Mouse (Mus musculus) heart, embryonic 11.5 days (tissue): ENCODE measurements around the gene Scarb1. TPM values are rescaled to one million over a fixed set of nuclear protein-coding genes. Genes with fewer than 3 reads are reported as not detected.

Source experiments
- ATAC-seq: fragments of 200-750 bp; cut with Nextera tagmentation; replicated peaks from 2 replicates; pipeline ENCODE4 v1.8.0; 2017; ENCODE audit warnings: moderate library complexity; ENCODE audit not compliant: insufficient number of reproducible peaks, low FRiP score, low TSS enrichment
- H3K27ac ChIP-seq: fragments of 300-500 bp; sonication (generic); 2 replicates; pipeline ENCODE4 v1.5.1; 2014; ENCODE audit warnings: mild to moderate bottlenecking, low read depth, low read length
- H3K27me3 ChIP-seq: fragments of 300-500 bp; sonication (generic); 2 replicates; pipeline ENCODE4 v1.6.1; 2014; ENCODE audit warnings: mild to moderate bottlenecking, low read length, mixed read lengths; ENCODE audit not compliant: control insufficient read depth, insufficient read depth
- H3K36me3 ChIP-seq: fragments of 300-500 bp; sonication (generic); 2 replicates; pipeline ENCODE4 v1.6.1; 2014; ENCODE audit warnings: mild to moderate bottlenecking, low read length, moderate library complexity, mixed read lengths; ENCODE audit not compliant: control insufficient read depth, insufficient read depth
- H3K4me1 ChIP-seq: fragments of 300-500 bp; sonication (generic); 2 replicates; pipeline ENCODE4 v1.6.1; 2014; ENCODE audit warnings: low read length; ENCODE audit not compliant: control insufficient read depth, insufficient read depth
- H3K4me2 ChIP-seq: fragments of 300-500 bp; sonication (generic); 2 replicates; pipeline ENCODE4 v1.6.1; 2014; ENCODE audit warnings: mild to moderate bottlenecking, moderate library complexity
- H3K4me3 ChIP-seq: fragments of 300-500 bp; sonication (generic); 2 replicates; pipeline ENCODE4 v1.5.1; 2014; ENCODE audit warnings: low read depth, low read length
- H3K9ac ChIP-seq: fragments of 300-500 bp; sonication (generic); 2 replicates; pipeline ENCODE4 v1.6.1; 2014; ENCODE audit warnings: mild to moderate bottlenecking, low read depth, low read length, moderate library complexity
- H3K9me3 ChIP-seq: fragments of 300-500 bp; sonication (generic); replicated peaks from 2 replicates; pipeline ENCODE4 v1.6.1; 2016; ENCODE audit warnings: low read length; ENCODE audit not compliant: control insufficient read depth
- WGBS: fragments of 180-500 bp; shearing (Covaris S2); extraction: QIAGEN DNeasy Blood & Tissue Kit; methylation state at CpG from one replicate; pipeline ENCODE4 v1.1.7; 2014; ENCODE audit not compliant: insufficient replicate concordance; 5-methylcytosine and 5-hydroxymethylcytosine counted together
- polyA plus RNA-seq: library from polyadenylated mRNA; unstranded; fragments of >200 nt; fragmentation: Nextera tagmentation; extraction: Ambion mirVana; gene quantifications from 2 replicates; pipeline ENCODE4 v1.2.1, GENCODE M21; 2014

The Scarb1 gene
- polyA plus RNA-seq, 1 experiment from 2014 or later, result 57.1 TPM

DNA sequence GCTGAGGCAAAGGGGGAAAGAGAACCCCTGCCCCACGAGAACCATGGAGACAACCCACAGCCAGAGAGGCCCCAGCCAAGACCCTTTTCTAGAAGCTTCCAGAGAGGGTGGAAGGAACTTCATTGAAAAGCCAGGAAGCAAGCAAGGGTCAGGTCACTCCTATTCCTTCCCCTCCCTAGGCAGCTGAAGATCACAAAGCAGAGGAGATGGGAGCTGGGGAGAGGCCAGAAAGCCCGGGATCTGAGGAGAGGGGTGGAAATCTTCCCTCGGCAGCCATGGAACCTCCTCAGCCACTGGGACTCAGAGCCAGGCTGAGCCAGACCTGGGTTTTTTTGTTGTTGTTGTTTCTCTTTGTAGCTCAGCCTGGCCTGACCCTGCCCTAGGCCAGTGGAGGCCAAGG is 9.8 kb downstream of the Scarb1 start:
- peak overlapping the region; percentile 52 for H3K9ac ChIP-seq
- ATAC-seq, result no peak
- no peaks in the 10 kb centered on the region for H3K36me3 ChIP-seq
- no peaks in the 10 kb centered on the region for H3K9me3 ChIP-seq
- no peaks in the 10 kb centered on the region for H3K27me3 ChIP-seq
- peak overlapping the region; percentile 64; the same call in 1 of the 2 replicates for H3K27ac ChIP-seq
- WGBS, result 44% methylated on average over 3 of the region's 3 CpGs
- H3K4me1 ChIP-seq, result peaks cover 45% of the 10 kb centered on the region
- no peak overlapping the region for H3K4me3 ChIP-seq
- H3K4me2 ChIP-seq, result no peak overlapping the region

DNA sequence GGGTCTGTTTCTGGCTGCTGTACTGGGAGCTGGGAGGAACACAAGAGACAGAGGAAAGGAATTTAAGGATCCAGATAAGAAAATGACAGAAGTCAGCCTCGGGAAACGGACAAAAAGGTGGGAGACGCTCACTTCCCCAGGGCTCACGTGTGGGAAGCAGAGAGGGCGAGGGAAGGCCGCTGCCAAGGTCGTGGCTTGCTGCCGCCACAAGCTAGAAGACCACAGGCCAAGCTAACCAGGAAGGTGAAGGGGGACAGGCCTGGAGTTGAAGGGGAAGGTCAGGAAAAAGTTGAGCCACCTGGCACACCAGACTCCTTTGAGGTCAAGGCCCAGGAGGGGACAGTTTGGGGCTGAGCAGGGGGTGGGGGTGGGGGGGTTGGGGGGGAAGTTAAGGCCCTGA is 10.2 kb downstream of the Scarb1 start:
- 22% methylated on average over 8 of the region's 8 CpGs for WGBS
- H3K4me2 ChIP-seq, result no peak overlapping the region
- H3K9me3 ChIP-seq, result no peaks in the 10 kb centered on the region
- H3K27me3 ChIP-seq, result no peaks in the 10 kb centered on the region
- no peaks in the 10 kb centered on the region for H3K36me3 ChIP-seq
- H3K4me1 ChIP-seq, result peaks cover 47% of the 10 kb centered on the region
- peak overlapping the region; percentile 52; the same call in 1 of the 2 replicates for H3K9ac ChIP-seq
- no peak overlapping the region for H3K4me3 ChIP-seq
- H3K27ac ChIP-seq, result peak overlapping the region; percentile 64
- ATAC-seq, result no peak

DNA sequence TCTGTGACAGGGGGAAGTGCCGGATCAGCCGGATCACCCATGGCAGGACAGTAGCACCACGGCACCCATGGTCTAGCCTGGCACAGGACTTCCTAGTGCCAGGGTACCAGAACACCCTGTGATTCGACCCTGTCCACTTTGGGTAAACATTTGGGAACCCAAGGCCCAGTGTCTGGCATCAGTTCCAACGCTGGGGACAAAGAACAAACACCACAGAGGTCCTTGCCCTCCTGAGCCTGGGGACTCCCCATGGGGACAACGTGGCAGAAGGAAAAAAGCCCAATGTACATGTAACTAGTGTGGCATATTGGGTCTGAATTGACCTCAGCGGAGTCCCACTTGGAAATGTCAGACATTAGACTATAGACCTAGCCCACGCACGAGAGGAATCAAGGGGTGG is 10.7 kb downstream of the Scarb1 start:
- Histone ChIP-seq H3K4me3 (no peak overlapping the region), H3K4me2 (no peak overlapping the region), H3K36me3 (no peaks in the 10 kb centered on the region), H3K9me3 (no peaks in the 10 kb centered on the region), H3K9ac (peak overlapping the region; percentile 52; the same call in 1 of the 2 replicates), H3K27me3 (no peaks in the 10 kb centered on the region), H3K27ac (peak overlapping the region; percentile 64), H3K4me1 (peaks cover 52% of the 10 kb centered on the region)
- ATAC-seq, result no peak
- 67% methylated on average over 9 of the region's 9 CpGs for WGBS

DNA sequence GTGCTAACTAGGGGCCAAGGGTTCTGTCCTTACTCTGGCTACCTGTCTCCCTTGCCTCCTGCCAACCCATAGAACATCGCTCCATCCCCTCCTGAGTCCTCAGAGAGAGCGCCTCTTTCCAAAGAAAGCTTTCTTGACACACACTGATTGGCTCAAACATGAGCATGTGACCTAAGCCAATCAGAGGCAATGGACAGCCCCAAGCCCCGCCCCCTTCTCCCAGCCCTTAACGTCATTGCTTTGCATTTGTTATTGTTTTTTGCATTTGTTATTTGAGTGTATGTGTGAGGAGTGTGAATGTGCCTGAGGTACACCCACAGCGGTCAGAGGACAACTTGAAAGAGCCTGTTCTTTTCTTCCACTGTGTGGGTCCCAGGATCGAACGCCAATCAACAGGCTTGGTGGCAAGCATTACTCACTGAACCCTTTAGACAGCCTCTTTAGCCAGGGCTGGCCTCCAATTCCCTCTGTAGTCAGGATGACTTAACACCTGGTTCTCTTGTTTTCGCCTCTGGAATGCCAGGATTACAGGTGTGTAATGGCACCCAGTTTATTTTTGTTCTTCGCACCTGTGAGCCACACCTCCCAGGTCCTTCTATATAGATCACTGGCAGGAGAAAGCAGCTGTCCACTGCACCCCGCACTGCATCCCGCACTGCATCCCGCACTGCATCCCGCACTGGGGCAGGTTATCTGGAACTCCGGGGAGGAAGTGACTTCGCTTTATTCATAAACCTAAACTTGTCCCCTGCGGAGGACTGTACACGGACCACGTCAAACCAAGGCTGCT is 13.1 kb downstream of the Scarb1 start:
- Histone ChIP-seq H3K4me3 (peak overlapping the region; percentile 14; the same call in 1 of the 2 replicates), H3K36me3 (no peaks in the 10 kb centered on the region), H3K9me3 (no peaks in the 10 kb centered on the region), H3K27me3 (no peaks in the 10 kb centered on the region), H3K4me2 (peak overlapping the region; percentile 44), H3K27ac (no peak overlapping the region), H3K4me1 (peaks cover 46% of the 10 kb centered on the region), H3K9ac (0 out of 2 replicates have a peak overlapping the region, but pooled peaks have one; percentile 11)
- no peak for ATAC-seq
- WGBS, result 53% methylated on average over 18 of the region's 18 CpGs

DNA sequence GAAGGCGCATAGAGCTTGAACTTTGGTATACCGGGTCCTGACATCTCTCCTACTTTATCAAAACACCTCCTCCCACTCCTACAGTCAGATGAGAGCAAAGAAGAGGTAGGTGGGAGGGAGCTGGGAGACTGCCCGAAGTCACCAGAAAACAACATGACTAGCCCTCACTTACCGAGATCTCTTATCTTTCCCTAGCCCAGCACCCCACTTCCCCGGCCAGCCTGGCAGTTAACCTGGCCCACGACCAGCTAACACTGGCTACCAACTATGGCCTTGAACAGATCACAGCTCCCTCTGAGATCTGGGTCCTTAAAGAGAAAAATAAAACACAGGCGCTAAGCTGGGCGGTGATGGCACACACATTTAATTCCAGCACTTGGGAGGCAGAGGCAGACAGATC is 14.5 kb downstream of the Scarb1 start:
- H3K9me3 ChIP-seq, result no peaks in the 10 kb centered on the region
- no peak overlapping the region for H3K9ac ChIP-seq
- H3K4me2 ChIP-seq, result no peak overlapping the region
- H3K27ac ChIP-seq, result peak overlapping the region; percentile 12; the same call in 1 of the 2 replicates
- no peak for ATAC-seq
- WGBS, result 60% methylated on average over 8 of the region's 8 CpGs
- no peaks in the 10 kb centered on the region for H3K36me3 ChIP-seq
- H3K4me3 ChIP-seq, result no peak overlapping the region
- no peaks in the 10 kb centered on the region for H3K27me3 ChIP-seq
- H3K4me1 ChIP-seq, result peaks cover 36% of the 10 kb centered on the region

DNA sequence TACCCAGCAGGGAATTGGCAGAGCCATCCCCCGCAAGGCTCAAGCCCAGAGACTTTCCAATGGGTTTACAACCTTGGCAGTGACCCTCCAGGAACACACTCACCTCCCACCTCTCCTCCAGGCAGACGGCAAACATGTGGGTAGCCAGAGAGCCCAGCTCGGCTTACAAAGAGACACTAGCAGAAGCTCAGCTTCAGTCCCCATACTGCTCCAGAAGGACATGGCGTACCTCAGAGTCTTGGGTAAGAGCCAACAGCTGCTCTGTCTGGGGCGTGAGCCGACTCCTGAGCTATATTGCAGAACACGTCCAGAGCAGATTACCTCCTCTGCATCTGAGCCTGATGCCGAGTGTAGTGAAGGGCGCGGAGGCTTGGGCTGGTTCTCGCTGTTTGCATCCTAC is 15.0 kb downstream of the Scarb1 start:
- no peaks in the 10 kb centered on the region for H3K36me3 ChIP-seq

DNA sequence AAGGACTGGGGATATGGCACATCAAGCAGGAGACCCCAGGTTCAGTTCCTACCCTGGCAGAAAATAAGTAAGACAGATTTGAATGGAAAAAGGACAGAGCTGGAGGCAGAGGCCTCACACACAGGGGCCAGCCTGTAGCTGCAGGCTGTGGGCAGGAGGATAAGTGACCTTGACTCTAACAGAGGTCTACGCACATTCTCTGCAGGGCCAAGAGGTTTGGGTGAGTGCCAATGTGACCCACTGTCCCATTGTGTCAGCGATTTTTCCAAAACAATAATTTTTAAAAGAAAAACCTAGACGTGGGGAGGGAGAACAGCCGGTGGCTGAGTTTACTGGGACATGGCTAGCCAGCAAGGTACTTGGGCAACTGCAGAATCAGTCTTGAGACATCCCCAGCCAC is 15.6 kb downstream of the Scarb1 start:
- H3K4me2 ChIP-seq, result no peak overlapping the region
- H3K4me3 ChIP-seq, result no peak overlapping the region
- no peak for ATAC-seq
- peaks cover 31% of the 10 kb centered on the region for H3K4me1 ChIP-seq
- no peaks in the 10 kb centered on the region for H3K9me3 ChIP-seq
- H3K9ac ChIP-seq, result no peak overlapping the region
- H3K36me3 ChIP-seq, result no peaks in the 10 kb centered on the region
- 76% methylated on average over 4 of the region's 4 CpGs for WGBS
- H3K27ac ChIP-seq, result 0 out of 2 replicates have a peak overlapping the region, but pooled peaks have one; percentile 19
- no peaks in the 10 kb centered on the region for H3K27me3 ChIP-seq

More for the DNA sequence above, 15.0 kb downstream of the Scarb1 start:
- Histone ChIP-seq H3K4me3 (no peak overlapping the region), H3K4me2 (no peak overlapping the region), H3K9me3 (no peaks in the 10 kb centered on the region), H3K27ac (peak overlapping the region; percentile 12; the same call in 1 of the 2 replicates), H3K27me3 (no peaks in the 10 kb centered on the region), H3K9ac (no peak overlapping the region), H3K4me1 (peaks cover 32% of the 10 kb centered on the region)
- WGBS, result 59% methylated on average over 11 of the region's 11 CpGs
- no peak for ATAC-seq

DNA sequence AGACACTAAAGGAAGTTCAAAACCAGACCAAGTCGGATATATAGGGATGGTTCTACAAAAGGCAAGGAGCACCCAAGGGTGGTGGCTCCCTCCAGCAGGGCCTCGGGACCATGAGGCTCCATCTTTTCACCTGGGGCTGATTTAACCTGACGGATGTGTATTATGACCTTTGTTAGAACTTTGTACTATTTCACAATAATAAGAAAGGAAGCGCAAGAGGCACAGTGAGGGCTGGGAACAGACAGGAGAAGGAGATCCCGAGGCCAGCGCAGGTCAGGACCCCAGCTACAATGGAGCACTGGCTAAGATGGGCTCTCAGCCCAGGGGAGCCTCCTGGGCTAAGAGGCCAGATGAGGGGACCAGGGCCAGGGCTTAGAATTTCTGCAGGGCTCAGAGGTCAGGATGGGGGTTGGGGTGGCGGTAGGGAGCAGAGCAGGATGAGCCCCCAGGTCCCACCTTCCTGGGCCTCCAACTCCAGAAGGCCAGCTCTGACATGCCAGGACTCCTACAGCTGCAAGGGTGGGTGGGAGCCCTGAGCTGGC is 16.9 kb downstream of the Scarb1 start:
- peaks cover 33% of the 10 kb centered on the region for H3K4me1 ChIP-seq

More for the DNA sequence above, 16.9 kb downstream of the Scarb1 start:
- Histone ChIP-seq H3K9ac (no peak overlapping the region), H3K4me2 (no peak overlapping the region), H3K9me3 (no peaks in the 10 kb centered on the region), H3K27ac (0 out of 2 replicates have a peak overlapping the region, but pooled peaks have one; percentile 12), H3K27me3 (no peaks in the 10 kb centered on the region), H3K4me3 (no peak overlapping the region), H3K36me3 (no peaks in the 10 kb centered on the region)
- WGBS, result 83% methylated on average over 7 of the region's 7 CpGs
- no peak for ATAC-seq
